Mouse (Mus musculus) kidney, postnatal 10 days (tissue): ENCODE measurements around the gene Gm42688.

ENCODE experiments used
- DNase-seq: peaks from one replicate; pipeline ENCODE4 v3.0.0; 2021; ENCODE audit warnings: mixed read lengths

Gm42688 gene

GRCm38 (mm10) chr6:83086121-83087035, 15.0 kb upstream of the Gm42688 start, which contains the start of gene Lbx2:
Lbx2 (plus strand) TSS chr6:83086367.
- peak; percentile 25 for DNase-seq

GRCm38 (mm10) chr6:83087205-83087925, 14.1 kb upstream of the Gm42688 start:
- DNase-seq = peak; percentile 63

GRCm38 (mm10) chr6:83087926-83088260, 13.5 kb upstream of the Gm42688 start:
- no peak for DNase-seq

- peak; percentile 82 for DNase-seq
These were observed 8.8 kb upstream of the Gm42688 start for GRCm38 (mm10) chr6:83092416-83093127.

GRCm38 (mm10) chr6:83095968-83096367, 5.4 kb upstream of the Gm42688 start:
- DNase-seq = no peak

GRCm38 (mm10) chr6:83098411-83098810, 3.0 kb upstream of the Gm42688 start:
- peak; percentile 64 for DNase-seq

- DNase-seq = peak; percentile 83
These were observed 505 bp downstream of the Gm42688 start for GRCm38 (mm10) chr6:83101688-83102556.

GRCm38 (mm10) chr6:83103130-83103650, 1.8 kb downstream of the Gm42688 start:
- DNase-seq = no peak

- no peak for DNase-seq
These were observed 2.7 kb downstream of the Gm42688 start for GRCm38 (mm10) chr6:83104158-83104557.

- DNase-seq = peak; percentile 89
These were observed 6.4 kb downstream of the Gm42688 start for GRCm38 (mm10) chr6:83107566-83108400.

- DNase-seq = peak; percentile 90
These were observed 7.6 kb downstream of the Gm42688 start, which contains the start of gene Mrpl53 for GRCm38 (mm10) chr6:83108762-83109668. Mrpl53 (plus strand) TSS chr6:83109040.

- no peak for DNase-seq
These were observed 10.2 kb downstream of the Gm42688 start for GRCm38 (mm10) chr6:83111510-83112136.

GRCm38 (mm10) chr6:83115011-83115671, 13.7 kb downstream of the Gm42688 start, which contains the start of gene Mogs:
Mogs (plus strand) TSS chr6:83115496.
- DNase-seq = peak; percentile 98

GRCm38 (mm10) chr6:83115682-83116372, 14.4 kb downstream of the Gm42688 start:
- no peak for DNase-seq

GRCm38 (mm10) chr6:83116373-83117164, 15.2 kb downstream of the Gm42688 start:
- peak; percentile 11 for DNase-seq

GRCm38 (mm10) chr6:83117165-83117438, 15.7 kb downstream of the Gm42688 start:
- no peak for DNase-seq

- peak; percentile 21 for DNase-seq
These were observed 16.2 kb downstream of the Gm42688 start for GRCm38 (mm10) chr6:83117616-83118015.
